Mouse (Mus musculus) myocyte (in vitro differentiated cells): ENCODE results near the gene Ppp1r15b. TPM values are rescaled to one million over a fixed set of nuclear protein-coding genes. Genes with fewer than 3 reads are reported as not detected.

Experiments
- H3K27me3 ChIP-seq: one replicate; pipeline ENCODE4 v1.6.1; 2011; ENCODE audit not compliant: control insufficient read depth, insufficient read depth, insufficient read length
- H3K36me3 ChIP-seq: one replicate; pipeline ENCODE4 v1.6.1; 2011; ENCODE audit not compliant: control insufficient read depth, insufficient read depth
- H3K4me2 ChIP-seq: one replicate; pipeline ENCODE4 v1.6.1; 2011; ENCODE audit warnings: low read depth, control low read depth
- H3K4me3 ChIP-seq: one replicate; pipeline ENCODE4 v1.5.1; 2011; ENCODE audit warnings: mild to moderate bottlenecking, control low read depth, moderate library complexity
- H3K79me2 ChIP-seq: one replicate; pipeline ENCODE4 v1.6.1; 2011; ENCODE audit not compliant: control insufficient read depth, insufficient read depth
- H3ac ChIP-seq: one replicate; pipeline ENCODE4 v1.6.1; 2011; ENCODE audit not compliant: control insufficient read depth, insufficient read length
- CEBPB ChIP-seq: IDR thresholded peaks from 2 replicates; pipeline ENCODE4 v1.6.1; 2011; ENCODE audit warnings: mild to moderate bottlenecking, moderate library complexity; ENCODE audit not compliant: poor library complexity, insufficient read depth, severe bottlenecking
- E2F4 ChIP-seq: IDR thresholded peaks from one replicate; pipeline ENCODE4 v1.6.1; 2011; ENCODE audit warnings: mild to moderate bottlenecking, control low read depth, moderate library complexity; ENCODE audit not compliant: insufficient read depth
- MAX ChIP-seq: IDR thresholded peaks from one replicate; pipeline ENCODE4 v1.6.1; 2011; ENCODE audit warnings: low read depth, mild to moderate bottlenecking, control low read depth
- MYOD1 ChIP-seq, 3 experiments: IDR thresholded peaks; one replicate each; pipeline ENCODE4 v1.6.1; 2011; ENCODE audit warnings: control low read depth in 2 of 3, low read depth in 2 of 3, mild to moderate bottlenecking in 2 of 3, moderate library complexity in 1 of 3; ENCODE audit not compliant: insufficient read length in 2 of 3, control insufficient read depth in 1 of 3
- MYOG ChIP-seq, 3 experiments: IDR thresholded peaks; one replicate each; pipeline ENCODE4 v1.6.1; 2011; ENCODE audit warnings: control low read depth in 2 of 3, low read depth in 2 of 3, mild to moderate bottlenecking in 2 of 3; ENCODE audit not compliant: insufficient read length in 2 of 3, control insufficient read depth in 1 of 3, insufficient read depth in 1 of 3
- POLR2A ChIP-seq: IDR thresholded peaks from one replicate; pipeline ENCODE4 v1.6.1; 2011; ENCODE audit warnings: low read depth, mild to moderate bottlenecking, control low read depth, moderate library complexity; ENCODE audit not compliant: insufficient read length
- POLR2AphosphoS2 ChIP-seq: IDR thresholded peaks from one replicate; pipeline ENCODE4 v1.6.1; 2011; ENCODE audit warnings: low read depth, control low read depth; ENCODE audit not compliant: insufficient read length
- REST ChIP-seq: IDR thresholded peaks from one replicate; pipeline ENCODE4 v1.6.1; 2011; ENCODE audit warnings: mild to moderate bottlenecking, control low read depth, moderate library complexity; ENCODE audit not compliant: insufficient read depth, insufficient read length
- SRF ChIP-seq: IDR thresholded peaks from one replicate; pipeline ENCODE4 v1.6.1; 2011; ENCODE audit warnings: low read depth; ENCODE audit not compliant: control insufficient read depth, insufficient read length
- TCF12 ChIP-seq: IDR thresholded peaks from one replicate; pipeline ENCODE4 v1.6.1; 2011; ENCODE audit warnings: mild to moderate bottlenecking, control low read depth; ENCODE audit not compliant: poor library complexity, insufficient read depth, severe bottlenecking
- TCF3 ChIP-seq: IDR thresholded peaks from one replicate; pipeline ENCODE4 v1.6.1; 2011; ENCODE audit warnings: low read depth, control low read depth; ENCODE audit not compliant: insufficient read length
- USF1 ChIP-seq: IDR thresholded peaks from one replicate; pipeline ENCODE4 v1.6.1; 2011; ENCODE audit warnings: low read depth, mild to moderate bottlenecking, control low read depth, moderate library complexity
- polyA plus RNA-seq: library from polyadenylated mRNA; unstranded; fragments of >200 nt; fragmentation: generic; extraction: Trizol; gene quantifications from one replicate; pipeline ENCODE4 v1.2.1, GENCODE M21; 2012; ENCODE audit warnings: missing spikeins

Ppp1r15b gene
- polyA plus RNA-seq, 1 experiment: 30.9 TPM

- H3K27me3 ChIP-seq: peaks cover 7% of the 10 kb centered on the region
- TF ChIP-seq POLR2A (no peak), E2F4 (no peak), MAX (no peak), POLR2AphosphoS2 (no peak), CEBPB (no peak), TCF12 (no peak), TCF3 (no peak), SRF (no peak)
- no peaks in the 10 kb centered on the region for H3K36me3 ChIP-seq
- no peak overlapping the region for H3ac ChIP-seq
- H3K4me3 ChIP-seq: no peak overlapping the region
- peak overlapping the region; percentile 42 for H3K4me2 ChIP-seq
- H3K79me2 ChIP-seq: no peaks in the 10 kb centered on the region
These were observed 46.1 kb upstream of the Ppp1r15b start for GRCm38 (mm10) chr1:133084708-133085416.

GRCm38 (mm10) chr1:133085417-133085742, 45.6 kb upstream of the Ppp1r15b start:
- Histone ChIP-seq H3K27me3 (peaks cover 11% of the 10 kb centered on the region), H3K4me3 (no peak overlapping the region), H3ac (no peak overlapping the region), H3K4me2 (no peak overlapping the region), H3K36me3 (no peaks in the 10 kb centered on the region), H3K79me2 (no peaks in the 10 kb centered on the region)
- TF ChIP-seq POLR2AphosphoS2 (no peak), REST (no peak), TCF12 (no peak), MYOG (IDR thresholded peaks at IDR 0.05; ENCODE audit: control insufficient read depth in 1 of 3, insufficient read depth in 1 of 3, insufficient read length in 2 of 3, low read depth in 2 of 3) (no peak), E2F4 (no peak), CEBPB (no peak), SRF (no peak), TCF3 (no peak), MYOD1 (IDR thresholded peaks at IDR 0.05; ENCODE audit: control insufficient read depth in 1 of 3, insufficient read length in 2 of 3, low read depth in 2 of 3) (no peak), MAX (no peak)

- H3K4me2 ChIP-seq: no peak overlapping the region
- H3K79me2 ChIP-seq: no peaks in the 10 kb centered on the region
- no peaks in the 10 kb centered on the region for H3K36me3 ChIP-seq
- H3K4me3 ChIP-seq: no peak overlapping the region
- TF ChIP-seq SRF (no peak), MAX (no peak), CEBPB (no peak), REST (no peak), E2F4 (no peak), TCF3 (no peak), POLR2A (no peak), MYOD1 (IDR thresholded peaks at IDR 0.05; ENCODE audit: control insufficient read depth in 1 of 3, insufficient read length in 2 of 3, low read depth in 2 of 3) (no peak), MYOG (IDR thresholded peaks at IDR 0.05; ENCODE audit: control insufficient read depth in 1 of 3, insufficient read depth in 1 of 3, insufficient read length in 2 of 3, low read depth in 2 of 3) (no peak), TCF12 (no peak), USF1 (no peak), POLR2AphosphoS2 (no peak)
- H3ac ChIP-seq: no peak overlapping the region
- H3K27me3 ChIP-seq: peaks cover 18% of the 10 kb centered on the region
These were observed 44.1 kb upstream of the Ppp1r15b start for GRCm38 (mm10) chr1:133086804-133087203.

GRCm38 (mm10) chr1:133087206-133087905, 43.6 kb upstream of the Ppp1r15b start:
- H3K4me2 ChIP-seq: no peak overlapping the region
- no peaks in the 10 kb centered on the region for H3K36me3 ChIP-seq
- H3K79me2 ChIP-seq: no peaks in the 10 kb centered on the region
- H3K27me3 ChIP-seq: peaks cover 19% of the 10 kb centered on the region
- no peak overlapping the region for H3ac ChIP-seq
- peak in 2 of 3 experiments; percentile 41 to 59 for TF ChIP-seq MYOD1 (IDR thresholded peaks at IDR 0.05; ENCODE audit: control insufficient read depth in 1 of 3, insufficient read length in 2 of 3, low read depth in 2 of 3)
- no peak for TF ChIP-seq TCF12
- H3K4me3 ChIP-seq: no peak overlapping the region

GRCm38 (mm10) chr1:133088196-133088595, 42.7 kb upstream of the Ppp1r15b start:
- H3K4me3 ChIP-seq: no peak overlapping the region
- no peaks in the 10 kb centered on the region for H3K79me2 ChIP-seq
- TF ChIP-seq REST (no peak), MYOG (IDR thresholded peaks at IDR 0.05; ENCODE audit: control insufficient read depth in 1 of 3, insufficient read depth in 1 of 3, insufficient read length in 2 of 3, low read depth in 2 of 3) (no peak), TCF3 (no peak), POLR2A (no peak), E2F4 (no peak), TCF12 (no peak), POLR2AphosphoS2 (no peak), USF1 (no peak), CEBPB (no peak), MAX (no peak), MYOD1 (IDR thresholded peaks at IDR 0.05; ENCODE audit: control insufficient read depth in 1 of 3, insufficient read length in 2 of 3, low read depth in 2 of 3) (no peak), SRF (no peak)
- H3ac ChIP-seq: no peak overlapping the region
- H3K36me3 ChIP-seq: no peaks in the 10 kb centered on the region
- no peak overlapping the region for H3K4me2 ChIP-seq
- peaks cover 19% of the 10 kb centered on the region for H3K27me3 ChIP-seq
